Mouse (Mus musculus) liver, embryonic 14.5 days (tissue): ENCODE data around the gene Uvrag.

Experiments
- CTCF ChIP-seq: IDR thresholded peaks from 2 replicates; pipeline ENCODE4 v1.5.1; 2016; ENCODE audit warnings: antibody characterized with exemption, low read depth, control low read depth
- EP300 ChIP-seq: IDR thresholded peaks from 2 replicates; pipeline ENCODE4 v1.6.1; 2016; ENCODE audit warnings: antibody characterized with exemption, low read depth

GRCm38 (mm10) chr7:98855388-98855787 is 285.6 kb downstream of the Uvrag start:
- TF ChIP-seq EP300 (no peak), CTCF (no peak)
